Mouse (Mus musculus) small intestine, adult 2 months (tissue): ENCODE measurements at regions not wholly inside any gene's neighbourhood (a gene's known extent, or its start where the extent isn't known, plus 50 kb on each side); places are given as distances from the start of the nearest gene placed in this dataset.

Experiments
- H3K27ac ChIP-seq: fragments of 200-500 bp; 2 replicates; pipeline ENCODE4 v1.5.1; 2012; ENCODE audit warnings: low read depth, low read length, control low read depth, inconsistent platforms; ENCODE audit not compliant: insufficient read depth
- H3K27me3 ChIP-seq: fragments of 200-500 bp; 2 replicates; pipeline ENCODE4 v1.6.1; 2012; ENCODE audit warnings: mild to moderate bottlenecking, moderate library complexity, low read length, inconsistent platforms; ENCODE audit not compliant: control insufficient read depth, insufficient read depth
- H3K36me3 ChIP-seq: fragments of 200-500 bp; 2 replicates; pipeline ENCODE4 v1.6.1; 2012; ENCODE audit warnings: mild to moderate bottlenecking, low read length, control low read depth, inconsistent platforms; ENCODE audit not compliant: control insufficient read depth, insufficient read depth
- H3K4me1 ChIP-seq: fragments of 200-500 bp; 2 replicates; pipeline ENCODE4 v1.6.1; 2012; ENCODE audit warnings: low read length, inconsistent platforms, mixed read lengths; ENCODE audit not compliant: control insufficient read depth, insufficient read depth, insufficient read length
- H3K4me3 ChIP-seq: fragments of 200-500 bp; 2 replicates; pipeline ENCODE4 v1.5.1; 2012; ENCODE audit warnings: low read depth, mild to moderate bottlenecking, control low read depth, inconsistent platforms, low read length, moderate library complexity
- CTCF ChIP-seq: fragments of 200-500 bp; IDR thresholded peaks from 2 replicates; pipeline ENCODE4 v1.5.1; 2012; ENCODE audit warnings: low read depth, mild to moderate bottlenecking, control low read depth, inconsistent platforms, low read length, moderate library complexity, mixed read lengths; ENCODE audit not compliant: insufficient replicate concordance, insufficient read length; ENCODE audit errors: extremely low read depth
- POLR2A ChIP-seq: fragments of 200-500 bp; IDR thresholded peaks from 2 replicates; pipeline ENCODE4 v1.6.1; 2012; ENCODE audit warnings: low read depth, mild to moderate bottlenecking, control low read depth, inconsistent platforms, low read length, moderate library complexity
- WGBS: fragments of 180-500 bp; shearing (Covaris S2); methylation state at CpG from one replicate; pipeline ENCODE4 v1.1.7; 2018; 5-methylcytosine and 5-hydroxymethylcytosine counted together

GRCm38 (mm10) chr13:5435131-5435530 is 426.2 kb upstream of the Klf6 start:
- no peak overlapping the region for H3K4me3 ChIP-seq
- no peaks in the 10 kb centered on the region for H3K36me3 ChIP-seq
- H3K4me1 ChIP-seq = no peaks in the 10 kb centered on the region
- no peak overlapping the region for H3K27ac ChIP-seq
- H3K27me3 ChIP-seq = no peaks in the 10 kb centered on the region
- TF ChIP-seq POLR2A (no peak), CTCF (no peak)

DNA sequence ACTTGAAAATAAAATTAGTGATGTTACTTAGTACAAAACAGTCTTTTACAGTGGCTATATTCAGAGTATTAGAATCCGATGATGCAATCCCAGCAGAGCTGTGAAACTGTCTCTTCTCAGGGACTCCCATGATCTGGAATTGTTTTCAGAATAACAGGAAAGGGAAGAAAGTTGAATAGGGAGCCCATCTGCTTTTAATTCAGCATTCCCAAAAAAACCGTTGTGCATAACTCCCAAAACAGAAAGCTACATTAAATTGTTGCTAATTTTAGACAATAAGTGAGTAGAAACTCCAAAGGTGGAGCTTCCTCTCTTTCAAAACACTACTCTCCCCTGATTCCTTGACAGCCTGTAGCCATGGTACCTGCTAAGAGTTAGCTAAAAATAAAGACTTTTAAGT is 425.1 kb upstream of the Klf6 start:
- Histone ChIP-seq H3K27ac (no peak overlapping the region), H3K4me1 (no peaks in the 10 kb centered on the region), H3K36me3 (no peaks in the 10 kb centered on the region), H3K27me3 (no peaks in the 10 kb centered on the region), H3K4me3 (no peak overlapping the region)
- WGBS = 63% methylated on average over 2 of the region's 2 CpGs
- TF ChIP-seq CTCF = no peak

- no peaks in the 10 kb centered on the region for H3K36me3 ChIP-seq
- no peaks in the 10 kb centered on the region for H3K4me1 ChIP-seq
- no peak overlapping the region for H3K27ac ChIP-seq
- no peak for TF ChIP-seq CTCF
- no peak for TF ChIP-seq POLR2A
- no peak overlapping the region for H3K4me3 ChIP-seq
- H3K27me3 ChIP-seq = no peaks in the 10 kb centered on the region
- WGBS = 83% methylated on average over 4 of the region's 4 CpGs
These were observed 420.8 kb upstream of the Klf6 start for GRCm38 (mm10) chr13:5440454-5440853.

DNA sequence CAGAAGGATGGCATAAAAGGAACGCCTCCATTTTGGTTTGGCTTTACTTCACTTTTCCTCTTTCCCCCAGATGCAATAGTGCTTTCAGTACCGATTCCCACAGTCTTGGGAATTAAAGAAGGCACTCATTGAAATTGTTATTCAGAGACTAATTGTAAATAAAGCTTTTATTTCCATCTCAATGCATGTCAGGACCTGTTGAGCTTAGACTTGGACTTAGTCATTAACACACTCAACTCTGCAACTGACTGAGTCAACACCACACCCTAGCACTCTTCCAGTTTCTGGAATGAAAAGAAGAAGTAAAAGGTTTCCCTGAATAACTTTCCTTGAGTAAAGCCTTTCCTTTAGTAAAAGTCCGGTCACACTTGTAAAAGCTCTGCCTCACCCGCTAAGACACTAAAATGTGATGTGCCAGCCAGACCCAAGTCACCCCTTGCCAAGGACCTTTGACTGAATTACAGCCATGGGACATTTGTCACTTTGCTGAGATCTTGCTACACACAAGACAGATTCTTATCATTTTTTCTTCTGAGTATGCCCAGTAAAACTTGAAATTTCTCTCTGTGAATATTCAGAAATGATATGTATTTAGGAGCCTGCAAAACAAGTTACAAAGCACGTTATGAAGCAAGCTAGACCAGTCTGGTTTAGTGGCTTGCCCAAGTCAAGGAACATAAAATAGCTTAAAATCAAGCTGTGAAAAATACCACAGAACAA is 416.4 kb upstream of the Klf6 start:
- WGBS = 84% methylated on average over 5 of the region's 5 CpGs
- no peak overlapping the region for H3K27ac ChIP-seq
- no peak overlapping the region for H3K4me3 ChIP-seq

DNA sequence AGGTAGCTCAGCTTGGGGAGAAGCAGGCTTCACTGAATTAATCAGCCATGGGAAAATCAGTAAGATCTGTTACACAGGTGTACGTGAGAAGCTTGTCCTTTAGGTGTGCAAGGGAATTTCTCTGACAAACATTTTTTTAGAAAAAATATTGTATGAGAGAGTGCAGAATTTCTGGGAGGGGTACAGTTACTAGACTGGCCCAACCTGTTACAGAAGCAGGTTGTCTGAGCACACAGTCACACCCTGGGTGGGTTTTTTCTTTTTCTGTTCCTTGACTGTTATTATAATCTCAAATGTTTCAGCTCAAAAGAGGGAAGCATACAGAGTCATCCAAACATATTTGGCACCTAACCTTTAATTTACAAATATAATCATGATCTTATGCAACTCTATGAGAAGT is 412.7 kb upstream of the Klf6 start:
- no peaks in the 10 kb centered on the region for H3K4me1 ChIP-seq
- no peaks in the 10 kb centered on the region for H3K27me3 ChIP-seq
- no peak for TF ChIP-seq CTCF
- TF ChIP-seq POLR2A = no peak
- 61% methylated on average over 1 of the region's 1 CpGs for WGBS
- H3K36me3 ChIP-seq = no peaks in the 10 kb centered on the region
- H3K4me3 ChIP-seq = no peak overlapping the region
- no peak overlapping the region for H3K27ac ChIP-seq

More for the DNA sequence above, 416.4 kb upstream of the Klf6 start:
- Histone ChIP-seq H3K27me3 (no peaks in the 10 kb centered on the region), H3K4me1 (no peaks in the 10 kb centered on the region), H3K36me3 (no peaks in the 10 kb centered on the region)
- TF ChIP-seq CTCF = no peak
- TF ChIP-seq POLR2A = no peak

GRCm38 (mm10) chr13:5480779-5481178 is 380.5 kb upstream of the Klf6 start:
- 81% methylated on average over 2 of the region's 2 CpGs for WGBS
- no peak for TF ChIP-seq CTCF
- TF ChIP-seq POLR2A = no peak

GRCm38 (mm10) chr13:5492266-5492665 is 369.0 kb upstream of the Klf6 start:
- H3K27ac ChIP-seq = no peak overlapping the region
- H3K4me3 ChIP-seq = no peak overlapping the region
- WGBS = 72% methylated on average over 1 of the region's 1 CpGs
- no peaks in the 10 kb centered on the region for H3K36me3 ChIP-seq
- TF ChIP-seq CTCF (no peak), POLR2A (no peak)
- no peaks in the 10 kb centered on the region for H3K4me1 ChIP-seq
- H3K27me3 ChIP-seq = no peaks in the 10 kb centered on the region

More at GRCm38 (mm10) chr13:5480779-5481178, 380.5 kb upstream of the Klf6 start:
- Histone ChIP-seq H3K27me3 (no peaks in the 10 kb centered on the region), H3K4me3 (no peak overlapping the region), H3K36me3 (no peaks in the 10 kb centered on the region), H3K27ac (no peak overlapping the region), H3K4me1 (no peaks in the 10 kb centered on the region)
